Mouse (Mus musculus) testis, adult 2 months (tissue): ENCODE measurements around the gene Abi3. TPM values are rescaled to one million over a fixed set of nuclear protein-coding genes. Genes with fewer than 3 reads are reported as not detected.

Source experiments
- H3K27ac ChIP-seq: fragments of 200-500 bp; 2 replicates; pipeline ENCODE4 v1.5.1; 2012; ENCODE audit warnings: low read depth, low read length; ENCODE audit not compliant: control insufficient read depth, insufficient read depth
- H3K27me3 ChIP-seq: fragments of 200-500 bp; 2 replicates; pipeline ENCODE4 v1.6.1; 2012; ENCODE audit warnings: mild to moderate bottlenecking, low read length, moderate library complexity; ENCODE audit not compliant: control insufficient read depth, insufficient read depth
- H3K36me3 ChIP-seq: fragments of 200-500 bp; 2 replicates; pipeline ENCODE4 v1.6.1; 2012; ENCODE audit warnings: mild to moderate bottlenecking, low read length; ENCODE audit not compliant: control insufficient read depth, insufficient read depth
- H3K4me1 ChIP-seq: fragments of 200-500 bp; 2 replicates; pipeline ENCODE4 v1.6.1; 2012; ENCODE audit warnings: low read length; ENCODE audit not compliant: control insufficient read depth, insufficient read depth
- H3K4me3 ChIP-seq: fragments of 200-500 bp; 2 replicates; pipeline ENCODE4 v1.5.1; 2012; ENCODE audit warnings: low read depth, mild to moderate bottlenecking, low read length, moderate library complexity, mixed read lengths; ENCODE audit not compliant: control insufficient read depth
- CTCF ChIP-seq: fragments of 200-500 bp; IDR thresholded peaks from 2 replicates; pipeline ENCODE4 v1.5.1; 2012; ENCODE audit warnings: low read depth, mild to moderate bottlenecking, inconsistent platforms, low read length, moderate library complexity; ENCODE audit not compliant: control insufficient read depth, insufficient read depth, insufficient replicate concordance
- POLR2A ChIP-seq: fragments of 200-500 bp; IDR thresholded peaks from 2 replicates; pipeline ENCODE4 v1.6.1; 2012; ENCODE audit warnings: low read depth, mild to moderate bottlenecking, inconsistent platforms, low read length, moderate library complexity; ENCODE audit not compliant: control insufficient read depth
- polyA plus RNA-seq: library from polyadenylated mRNA; depleted of rRNA; stranded (reverse); fragments of >200 nt; gene quantifications from 2 replicates; pipeline ENCODE4 v1.2.3, GENCODE M21; 2012

The Abi3 gene
- polyA plus RNA-seq, 1 experiment = 0.93 TPM

DNA sequence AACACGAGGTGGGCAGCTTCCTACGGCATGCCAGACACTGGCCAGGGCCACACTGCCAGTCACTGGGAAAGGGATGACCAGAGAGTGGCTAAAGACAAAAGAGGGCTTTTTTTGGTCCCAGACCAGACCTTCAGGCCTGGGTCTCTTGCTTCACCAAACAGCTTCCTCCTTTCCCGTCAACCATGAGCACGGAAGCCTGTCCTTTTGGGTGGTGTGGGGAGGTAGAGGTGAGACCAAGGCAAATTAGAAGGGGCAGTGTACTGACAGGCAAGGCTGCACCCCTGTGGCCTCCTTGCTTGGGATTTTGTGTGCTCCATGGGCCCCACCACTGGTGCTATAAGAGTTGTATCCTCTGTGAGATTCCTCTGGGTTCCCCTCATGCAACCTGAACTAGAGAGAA lies 3.7 kb downstream of the Abi3 start:
- H3K27ac ChIP-seq = no peak overlapping the region
- TF ChIP-seq POLR2A (no peak), CTCF (no peak)
- no peaks in the 10 kb centered on the region for H3K36me3 ChIP-seq
- H3K4me1 ChIP-seq = peaks cover 3% of the 10 kb centered on the region
- H3K4me3 ChIP-seq = no peak overlapping the region
- no peaks in the 10 kb centered on the region for H3K27me3 ChIP-seq

DNA sequence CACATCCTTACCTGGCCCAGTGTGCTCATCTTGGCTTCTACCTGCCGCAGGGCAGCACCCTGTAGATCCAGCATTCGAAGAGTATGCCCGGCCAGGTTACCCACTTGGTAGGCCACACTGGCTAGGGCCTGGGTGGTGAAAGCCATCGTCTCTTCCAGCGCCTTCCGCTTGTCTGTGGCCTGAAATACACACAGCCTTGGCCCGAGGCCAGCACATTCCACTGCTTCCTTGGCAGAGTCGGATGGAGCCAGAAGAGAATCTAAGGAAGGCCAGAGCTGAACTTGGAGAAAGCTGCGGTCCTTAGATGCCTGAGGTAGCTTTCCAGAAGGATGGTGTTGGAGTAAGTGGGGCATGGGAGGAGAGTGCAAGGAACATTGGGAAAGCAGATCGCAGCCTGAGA lies 5.2 kb downstream of the Abi3 start, which contains the start of gene Gngt2:
Gngt2 (plus strand) TSS at position 158 of the 400 bp plus-strand sequence.
- H3K4me3 ChIP-seq = no peak within 1 kb of the TSS
- H3K4me1 ChIP-seq = peaks cover 3% of the 10 kb centered on the region
- TF ChIP-seq CTCF (no peak), POLR2A (no peak)
- no peak within 1 kb of the TSS for H3K27ac ChIP-seq
- H3K36me3 ChIP-seq = no peaks in the 10 kb centered on the region
- H3K27me3 ChIP-seq = no peaks in the 10 kb centered on the region

DNA sequence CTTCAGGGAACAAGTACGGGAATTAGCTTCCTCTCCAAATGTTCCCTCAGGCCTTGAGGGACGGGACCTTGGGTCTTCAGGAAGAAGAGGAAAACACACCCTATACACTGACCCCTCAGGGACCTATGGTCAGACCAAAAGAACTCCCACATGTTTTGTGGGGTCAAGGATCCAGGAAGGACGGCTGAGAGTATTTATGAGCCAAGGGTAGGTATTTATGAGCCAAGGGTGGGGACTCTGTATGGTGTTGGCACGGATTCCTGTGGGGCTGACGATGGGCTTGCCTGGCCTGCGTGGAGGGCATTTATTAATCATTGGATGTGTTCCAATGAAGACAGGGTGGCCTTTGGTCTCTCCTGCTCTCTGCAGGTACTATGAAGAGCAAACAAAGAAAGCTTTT lies 5.8 kb downstream of the Abi3 start:
- Histone ChIP-seq H3K36me3 (no peaks in the 10 kb centered on the region), H3K27me3 (no peaks in the 10 kb centered on the region), H3K27ac (no peak overlapping the region), H3K4me3 (no peak overlapping the region), H3K4me1 (peaks cover 3% of the 10 kb centered on the region)
- TF ChIP-seq CTCF (no peak), POLR2A (no peak)

DNA sequence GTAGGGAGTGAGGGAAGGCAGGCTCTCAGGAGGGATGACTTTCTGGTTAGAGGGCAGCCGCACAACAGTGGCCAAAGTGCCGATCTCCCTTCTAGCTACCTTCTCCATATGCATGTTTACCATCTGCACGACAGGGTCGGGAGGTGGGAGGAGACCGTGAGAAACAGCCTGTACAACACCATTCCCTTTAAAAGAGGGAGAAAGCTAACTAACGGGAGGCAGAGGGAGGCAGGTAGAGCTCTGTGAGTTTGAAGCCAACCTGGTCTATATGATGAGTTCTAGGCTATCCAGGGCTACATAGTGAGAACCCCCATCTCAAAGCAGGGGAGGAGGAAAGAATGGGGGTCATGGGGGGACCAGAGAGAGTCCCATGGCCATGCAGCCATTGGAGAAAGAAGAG lies 6.4 kb downstream of the Abi3 start:
- Histone ChIP-seq H3K36me3 (no peaks in the 10 kb centered on the region), H3K4me3 (no peak overlapping the region), H3K4me1 (peaks cover 5% of the 10 kb centered on the region), H3K27ac (no peak overlapping the region), H3K27me3 (no peaks in the 10 kb centered on the region)
- no peak for TF ChIP-seq CTCF
- no peak for TF ChIP-seq POLR2A

DNA sequence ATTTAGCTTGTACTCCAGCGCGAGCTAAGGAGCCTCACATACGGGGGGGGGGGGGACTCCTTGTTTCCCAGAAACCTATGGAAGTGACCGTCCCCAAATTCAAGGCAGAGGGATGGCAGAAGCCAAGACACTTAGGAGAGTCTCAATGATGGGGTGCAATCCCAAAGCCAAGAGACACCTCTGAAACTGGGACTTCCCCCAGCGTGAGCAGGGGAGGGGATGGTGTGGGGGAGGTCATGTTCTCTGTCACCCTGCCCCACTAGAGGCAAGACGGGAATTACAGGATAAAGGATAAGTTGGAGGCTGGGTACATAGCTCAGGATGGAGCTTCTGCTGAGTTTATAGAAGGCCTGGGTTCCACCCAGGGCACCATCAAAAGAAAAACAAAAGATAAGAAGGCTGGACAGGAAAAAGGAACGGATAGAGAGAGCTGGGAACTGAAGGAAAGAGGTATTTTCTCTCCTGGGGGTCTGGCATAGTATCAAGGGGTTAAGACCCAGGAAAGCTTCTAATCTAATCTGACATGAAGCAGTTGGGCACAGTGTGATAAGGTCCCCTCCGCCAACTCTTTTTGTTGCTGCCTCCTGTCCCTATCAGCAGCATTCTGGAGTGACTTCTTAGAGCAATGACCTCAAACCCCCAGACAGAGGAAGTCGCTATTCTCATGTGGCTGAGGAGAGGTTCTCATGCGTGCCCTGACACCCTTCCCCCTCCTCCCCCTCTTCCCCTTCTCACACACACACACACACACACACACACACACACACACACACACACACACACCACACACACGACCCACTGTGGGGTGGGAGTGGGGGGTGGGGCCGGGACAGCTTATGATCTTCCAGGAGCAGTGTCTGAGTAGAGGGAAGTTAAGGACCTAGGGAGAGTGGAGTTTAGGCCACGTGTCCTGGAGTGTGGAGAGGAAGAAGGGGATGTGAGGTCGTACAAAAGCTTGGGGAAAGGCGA lies 7.2 kb downstream of the Abi3 start:
- peaks cover 9% of the 10 kb centered on the region for H3K4me1 ChIP-seq
- TF ChIP-seq POLR2A (no peak), CTCF (no peak)
- no peaks in the 10 kb centered on the region for H3K27me3 ChIP-seq
- no peak overlapping the region for H3K27ac ChIP-seq
- H3K4me3 ChIP-seq = no peak overlapping the region
- H3K36me3 ChIP-seq = no peaks in the 10 kb centered on the region

DNA sequence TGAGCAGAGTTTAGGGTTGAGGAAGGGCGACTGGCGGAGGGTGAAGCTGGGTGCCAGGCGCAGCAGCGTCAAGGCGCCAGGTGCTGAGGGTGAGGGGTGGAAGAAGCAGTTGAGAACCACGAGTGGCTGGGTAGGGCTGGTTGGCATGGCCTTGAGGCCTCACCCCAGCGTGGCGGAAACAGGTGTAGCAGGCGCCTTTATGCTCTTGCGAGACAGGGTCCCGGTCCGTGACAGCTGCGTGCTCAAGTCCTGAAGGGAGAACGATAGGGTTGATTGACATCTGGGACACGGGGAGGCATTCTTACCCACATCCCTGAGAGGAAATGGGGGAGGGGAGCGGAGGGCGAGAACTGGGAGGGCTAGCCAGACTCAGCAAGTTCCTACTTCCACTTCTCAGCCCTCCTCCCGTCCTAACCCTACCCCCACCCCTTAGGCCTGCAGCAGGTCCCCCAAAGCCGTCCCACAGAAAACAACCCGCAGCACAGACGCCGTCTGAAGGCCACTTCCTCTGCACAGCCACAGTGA lies 8.1 kb downstream of the Abi3 start:
- TF ChIP-seq CTCF (no peak), POLR2A (no peak)

DNA sequence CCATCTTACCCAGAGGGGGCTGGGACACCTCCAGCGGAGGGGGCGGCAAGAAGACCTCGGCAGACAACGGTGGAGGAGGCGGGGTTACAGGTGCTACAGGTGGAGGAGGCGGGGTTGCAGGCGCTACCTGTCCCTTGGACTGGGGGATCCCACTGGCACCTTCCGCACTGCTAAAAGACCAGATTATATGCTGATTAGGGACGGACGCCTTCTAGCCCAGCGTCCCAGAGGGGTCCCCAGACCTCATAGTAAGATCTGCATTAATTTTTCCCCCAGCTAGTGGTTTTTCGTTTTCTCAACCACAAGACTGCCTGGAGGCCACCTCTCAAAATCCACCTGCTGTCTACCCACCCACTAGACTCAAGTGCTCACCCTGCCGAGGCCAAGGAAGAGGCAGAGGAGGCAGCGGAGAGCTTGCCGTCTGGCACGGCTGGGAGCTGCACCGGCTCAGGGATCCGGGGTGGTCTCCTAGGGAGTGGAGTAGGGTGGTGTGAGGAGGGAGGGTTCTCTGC lies 8.6 kb downstream of the Abi3 start:
- H3K27me3 ChIP-seq = no peaks in the 10 kb centered on the region
- no peaks in the 10 kb centered on the region for H3K36me3 ChIP-seq
- H3K4me1 ChIP-seq = peaks cover 9% of the 10 kb centered on the region
- no peak for TF ChIP-seq CTCF
- no peak for TF ChIP-seq POLR2A
- H3K27ac ChIP-seq = no peak overlapping the region
- H3K4me3 ChIP-seq = peak overlapping the region; percentile 6

More for the DNA sequence above, 8.1 kb downstream of the Abi3 start:
- H3K4me3 ChIP-seq = peak overlapping the region; percentile 6
- no peaks in the 10 kb centered on the region for H3K36me3 ChIP-seq
- H3K4me1 ChIP-seq = peaks cover 9% of the 10 kb centered on the region
- no peaks in the 10 kb centered on the region for H3K27me3 ChIP-seq
- H3K27ac ChIP-seq = no peak overlapping the region
